Comparison of ENCODE assay signal across 8 mouse cellular contexts in genomic region chr4:45418229-45418950, GRCm38 (mm10). TPM values are rescaled to one million over a fixed set of nuclear protein-coding genes. Genes with fewer than 3 reads are reported as not detected.
DNase-seq lines count a peak whose midpoint lies in the region; ATAC-seq and TF ChIP-seq lines count a peak whose summit lies in the region.

No protein-coding gene starts in this region.

- peaks cover 24 to 53% of the 10 kb centered on the region in 2 experiments for H3K4me1 ChIP-seq in CH12.LX (ENCODE audit: control insufficient read depth in 1 of 2, insufficient read depth in 2 of 2)
- peaks cover 53% of the 10 kb centered on the region for H3K4me1 ChIP-seq in forebrain, embryonic 10.5 days
- peaks cover 22% of the 10 kb centered on the region for H3K4me1 ChIP-seq in heart, embryonic 16.5 days (ENCODE audit: control insufficient read depth, insufficient read depth, low read length)
- H3K4me1 ChIP-seq in liver, embryonic 14.5 days (replicated peaks; ENCODE audit: control insufficient read depth in 2 of 2, insufficient read depth in 2 of 2, low read length in 1 of 2), result peaks cover 0 to 2% of the 10 kb centered on the region in 2 experiments; a peak in 1 of 4 replicates
- peaks cover 8% of the 10 kb centered on the region; the same call in 1 of the 2 replicates for H3K4me1 ChIP-seq in neural tube, embryonic 12.5 days

- DNase-seq in CH12.LX (ENCODE audit: extremely low read depth), result peak; percentile 71
- DNase-seq in adrenal gland, postnatal 10 days, result peak; percentile 74
- peak; percentile 71 for DNase-seq in forebrain, embryonic 10.5 days (ENCODE audit: extremely low spot score, low spot score)
- peak; percentile 77 for DNase-seq in kidney, postnatal 10 days
- no peak for DNase-seq in liver, embryonic 14.5 days (ENCODE audit: low read depth in 3 of 3, low spot score in 3 of 3)
- DNase-seq in thymus, postnatal 25 days, result peak; percentile 72

- TF ChIP-seq CTCF in CH12.LX (conservative IDR thresholded peaks at IDR 0.05 in 1 of 2, IDR thresholded peaks at IDR 0.05 in 1 of 2; ENCODE audit: low read depth in 2 of 2, low read length in 2 of 2), result peak in 1 of 2 experiments; percentile 86; a peak in 2 of 4 replicates
- TF ChIP-seq CTCF in liver, embryonic 14.5 days (IDR thresholded peaks at IDR 0.05; ENCODE audit: low read depth), result peak; percentile 79

- TF ChIP-seq POLR2A in CH12.LX (IDR thresholded peaks at IDR 0.05; ENCODE audit: low read depth, low read length), result no peak

- H3K4me2 ChIP-seq in CH12.LX (ENCODE audit: insufficient read depth, low read depth, poor library complexity, severe bottlenecking), result peak overlapping the region; percentile 45; the same call in 1 of the 2 replicates
- peak overlapping the region; percentile 35 for H3K4me2 ChIP-seq in heart, embryonic 16.5 days (ENCODE audit: low read depth, low read length)
- no peak overlapping the region for H3K4me2 ChIP-seq in liver, embryonic 14.5 days (ENCODE audit: low read depth)
- peak overlapping the region; percentile 31 for H3K4me2 ChIP-seq in neural tube, embryonic 12.5 days (replicated peaks)

- H3K27me3 ChIP-seq in CH12.LX (replicated peaks), result no peaks in the 10 kb centered on the region
- peaks cover 8% of the 10 kb centered on the region; the same call in 1 of the 2 replicates for H3K27me3 ChIP-seq in forebrain, embryonic 10.5 days (ENCODE audit: poor library complexity, severe bottlenecking)
- no peaks in the 10 kb centered on the region for H3K27me3 ChIP-seq in heart, embryonic 16.5 days (ENCODE audit: control insufficient read depth, insufficient read depth, low read length)
- H3K27me3 ChIP-seq in liver, embryonic 14.5 days (ENCODE audit: control insufficient read depth, insufficient read depth, low read length), result peaks cover 3% of the 10 kb centered on the region
- H3K27me3 ChIP-seq in neural tube, embryonic 12.5 days (replicated peaks), result peaks cover 4% of the 10 kb centered on the region; the same call in 1 of the 2 replicates

- in situ Hi-C loops in CH12.LX (cut with MboI; ENCODE audit: low pct_ligation_motif_present, low pct_unique_long_range_greater_than_20kb, low sequenced_read_pairs), result loop anchor here (10.0 kb wide), 2 partner anchors 196 to 346 kb away; no protein-coding TSS in a partner anchor

- H3K27ac ChIP-seq in CH12.LX (ENCODE audit: insufficient read depth, low read depth), result no peak overlapping the region
- peak overlapping the region; percentile 72 for H3K27ac ChIP-seq in forebrain, embryonic 10.5 days
- no peak overlapping the region for H3K27ac ChIP-seq in heart, embryonic 16.5 days (ENCODE audit: low read length)
- no peak overlapping the region for H3K27ac ChIP-seq in liver, embryonic 14.5 days
- H3K27ac ChIP-seq in neural tube, embryonic 12.5 days, result no peak overlapping the region

- dilution Hi-C loops in CH12.LX (cut with MboI; ENCODE audit: extremely low pct_ligation_motif_present, extremely low pct_unique_long_range_greater_than_20kb, low sequenced_read_pairs), result no loop called here

- H3K9ac ChIP-seq in CH12.LX (ENCODE audit: insufficient read depth, low read depth), result 0 out of 2 replicates have a peak overlapping the region, but pooled peaks have one; percentile 15
- H3K9ac ChIP-seq in heart, embryonic 16.5 days (ENCODE audit: low read length), result peak overlapping the region; percentile 31; the same call in 1 of the 2 replicates
- H3K9ac ChIP-seq in liver, embryonic 14.5 days (replicated peaks), result no peak overlapping the region
- H3K9ac ChIP-seq in neural tube, embryonic 12.5 days, result no peak overlapping the region

- no peak for ATAC-seq in heart, embryonic 16.5 days (replicated peaks; ENCODE audit: extremely low read depth, insufficient read depth, low FRiP score)
- ATAC-seq in liver, embryonic 14.5 days (ENCODE audit: insufficient read depth), result no peak
- ATAC-seq in neural tube, embryonic 12.5 days (ENCODE audit: low FRiP score, low read depth), result peak; percentile 59

- 21% methylated on average over 11 of the region's 11 CpGs for WGBS in forebrain, embryonic 10.5 days
- 26% methylated on average over 11 of the region's 11 CpGs for WGBS in heart, embryonic 16.5 days
- WGBS in liver, embryonic 14.5 days (ENCODE audit: insufficient replicate concordance), result 32% methylated on average over 11 of the region's 11 CpGs
- 23% methylated on average over 10 of the region's 11 CpGs for WGBS in neural tube, embryonic 12.5 days

- no peak overlapping the region for H3K4me3 ChIP-seq in CH12.LX (replicated peaks in 1 of 3; ENCODE audit: low read depth in 2 of 3, low read length in 2 of 3, poor library complexity in 1 of 3)
- H3K4me3 ChIP-seq in forebrain, embryonic 10.5 days, result no peak overlapping the region
- H3K4me3 ChIP-seq in heart, embryonic 16.5 days (ENCODE audit: low read length), result no peak overlapping the region
- no peak overlapping the region for H3K4me3 ChIP-seq in liver, embryonic 14.5 days (ENCODE audit: insufficient read depth in 1 of 2, low read depth in 2 of 2, low read length in 2 of 2)
- H3K4me3 ChIP-seq in neural tube, embryonic 12.5 days, result no peak overlapping the region

- H3K79me2 ChIP-seq in CH12.LX (replicated peaks; ENCODE audit: control insufficient read depth, extremely low read depth, insufficient read depth, poor library complexity, severe bottlenecking), result no peaks in the 10 kb centered on the region

- peaks cover 0 to 13% of the 10 kb centered on the region in 2 experiments for H3K36me3 ChIP-seq in CH12.LX (replicated peaks in 1 of 2; ENCODE audit: control insufficient read depth in 1 of 2, insufficient read depth in 1 of 2, low read length in 1 of 2)
- H3K36me3 ChIP-seq in forebrain, embryonic 10.5 days (replicated peaks), result no peaks in the 10 kb centered on the region; the same call in 1 of the 2 replicates
- H3K36me3 ChIP-seq in heart, embryonic 16.5 days (ENCODE audit: control insufficient read depth, insufficient read depth), result peaks cover 2% of the 10 kb centered on the region; the same call in 1 of the 2 replicates
- H3K36me3 ChIP-seq in liver, embryonic 14.5 days (replicated peaks; ENCODE audit: control insufficient read depth, insufficient read depth, low read depth), result no peaks in the 10 kb centered on the region
- no peaks in the 10 kb centered on the region for H3K36me3 ChIP-seq in neural tube, embryonic 12.5 days

- H3K9me3 ChIP-seq in CH12.LX (replicated peaks; ENCODE audit: low read length), result no peaks in the 10 kb centered on the region
- H3K9me3 ChIP-seq in forebrain, embryonic 10.5 days, result no peaks in the 10 kb centered on the region
- H3K9me3 ChIP-seq in heart, embryonic 16.5 days (replicated peaks; ENCODE audit: control insufficient read depth, low read length), result no peaks in the 10 kb centered on the region
- no peaks in the 10 kb centered on the region for H3K9me3 ChIP-seq in liver, embryonic 14.5 days (ENCODE audit: control insufficient read depth, low read length)
- H3K9me3 ChIP-seq in neural tube, embryonic 12.5 days, result no peaks in the 10 kb centered on the region

- no peak for TF ChIP-seq EP300 in CH12.LX (IDR thresholded peaks at IDR 0.05; ENCODE audit: low read length)
- no peak for TF ChIP-seq EP300 in liver, embryonic 14.5 days (IDR thresholded peaks at IDR 0.05; ENCODE audit: low read depth)

- peak; percentile 77 for TF ChIP-seq RAD21 in CH12.LX (IDR thresholded peaks at IDR 0.05; ENCODE audit: low read depth, low read length)

TF ChIP-seq in CH12.LX, 34 proteins besides CTCF, POLR2A, EP300 and RAD21:
- TF ChIP-seq JUN (IDR thresholded peaks at IDR 0.05; ENCODE audit: insufficient read depth, low read depth, low read length) (no peak), HCFC1 (IDR thresholded peaks at IDR 0.05; ENCODE audit: low read depth, low read length) (no peak), SMC3 (IDR thresholded peaks at IDR 0.05; ENCODE audit: low read depth, low read length) (peak; percentile 93), SIN3A (IDR thresholded peaks at IDR 0.05; ENCODE audit: low read length) (peak; percentile 50; the same call in 1 of the 2 replicates), ZC3H11A (IDR thresholded peaks at IDR 0.05; ENCODE audit: low read depth, low read length) (peak; percentile 80), MAZ (IDR thresholded peaks at IDR 0.05; ENCODE audit: low read depth, low read length) (peak; percentile 66; the same call in 1 of the 2 replicates), ELF1 (IDR thresholded peaks at IDR 0.05; ENCODE audit: low read depth, low read length) (peak; percentile 22; the same call in 1 of the 2 replicates)
TF ChIP-seq in CH12.LX: peak in this region for 5.

RNA-seq across cellular contexts. Expression of gene Slc25a51, which starts 9.8 kb away (rescaled TPM):
- total RNA-seq in CH12.LX (2012; rRNA removed) (30.3 and 44.4 TPM in 2 replicates), CH12.LX (2014; rRNA removed) (37.1 and 44.7 TPM in 2 replicates)
- 26.3 and 27.6 TPM in 2 replicates for polyA plus RNA-seq in CH12.LX (2012; ENCODE audit: insufficient read length, low read depth)
- 100 to 1,000 TPM; 360 to 448 TPM for total RNA-seq in adrenal gland, postnatal 10 days (2021)
- 78.5 and 83.3 TPM in 2 replicates for polyA plus RNA-seq in forebrain, embryonic 10.5 days (2016; fragmentation: Nextera tagmentation; extraction: Ambion mirVana)
- 71.5 and 75.9 TPM in 2 replicates for polyA plus RNA-seq in heart, embryonic 16.5 days (2015; fragmentation: Nextera tagmentation; extraction: Ambion mirVana)
- 54.1 and 65.5 TPM in 2 replicates for polyA plus RNA-seq in liver, embryonic 14.5 days (2012; rRNA removed)
- 53.4 and 58.3 TPM in 2 replicates for polyA plus RNA-seq in liver, embryonic 14.5 days (2014; fragmentation: Nextera tagmentation; extraction: Ambion mirVana)
- polyA plus RNA-seq in neural tube, embryonic 12.5 days (2016; fragmentation: Nextera tagmentation; extraction: Ambion mirVana), result 79.6 and 87.3 TPM in 2 replicates

Comparison
In these comparisons a context has a peak if more than half of its experiments do, and no peak if none do; other contexts are left out.
1. DNase-seq: peak in CH12.LX (single experiment), adrenal gland, postnatal 10 days (single experiment), forebrain, embryonic 10.5 days (single experiment), kidney, postnatal 10 days (single experiment) and thymus, postnatal 25 days (single experiment); none in liver, embryonic 14.5 days (0 of 3).
2. H3K9ac ChIP-seq: peak in CH12.LX (single experiment) and heart, embryonic 16.5 days (single experiment); none in liver, embryonic 14.5 days (single experiment) and neural tube, embryonic 12.5 days (single experiment).